Mouse (Mus musculus): ENCODE data around the gene Sag. TPM values are rescaled to one million over a fixed set of nuclear protein-coding genes. Genes with fewer than 3 reads are reported as not detected.

The Sag gene
- 0.66 and 1.1 TPM in 2 replicates for polyA plus RNA-seq (2012; rRNA removed)

GRCm38 (mm10) chr1:87803576-87803975 is at the start of gene Sag:
Gene Sag, plus strand, starts transcription at chr1:87803680.

GRCm38 (mm10) chr1:87755641-87756470 is 47.6 kb upstream of the Sag start, which contains the start of gene Atg16l1:
Gene Atg16l1, plus strand, starts transcription at chr1:87755870.

GRCm38 (mm10) chr1:87852892-87853600 is 49.6 kb downstream of the Sag start, which contains the start of gene Dgkd:
Gene Dgkd, plus strand, starts transcription at chr1:87853287.

Other genes starting within 250 kb of the Sag start
- gene Ngef, start 229.8 kb upstream of the Sag start, polyA plus RNA-seq (2012; rRNA removed): 8.1 and 8.4 TPM in 2 replicates
- gene Inpp5d, start 183.4 kb upstream of the Sag start, polyA plus RNA-seq (2012; rRNA removed): 4.2 and 5.9 TPM in 2 replicates
- gene Atg16l1, start 47.8 kb upstream of the Sag start, polyA plus RNA-seq (2012; rRNA removed): 82.2 and 83.4 TPM in 2 replicates
- gene Dgkd, start 49.6 kb downstream of the Sag start, polyA plus RNA-seq (2012; rRNA removed): 50.3 and 53.0 TPM in 2 replicates
- 24.0 and 24.9 TPM in 2 replicates for gene Usp40, start 204.9 kb downstream of the Sag start, polyA plus RNA-seq (2012; rRNA removed)

All from central nervous system, embryonic 14 days (tissue).